Mouse (Mus musculus) MEL (cell line): ENCODE data around the gene Tm4sf19.

ENCODE experiments used
- CTCF ChIP-seq, 3 experiments: IDR thresholded peaks in 2 of 3; conservative IDR thresholded peaks in 1 of 3; 2 replicates each; pipeline ENCODE4 v1.5.1; 2011 to 2012; ENCODE audit warnings: low read length in 3 of 3, low read depth in 2 of 3, mild to moderate bottlenecking in 2 of 3, improper control_type of control experiment in 1 of 3, inconsistent platforms in 1 of 3, mixed read lengths in 1 of 3, moderate library complexity in 1 of 3; ENCODE audit not compliant: control insufficient read depth in 1 of 3, insufficient read depth in 1 of 3, poor library complexity in 1 of 3, severe bottlenecking in 1 of 3
- EP300 ChIP-seq, 2 experiments: IDR thresholded peaks; 2 replicates each; pipeline ENCODE4 v1.6.1; 2011; ENCODE audit warnings: improper control_type of control experiment in 2 of 2, low read length in 2 of 2, low read depth in 1 of 2, mild to moderate bottlenecking in 1 of 2

DNA sequence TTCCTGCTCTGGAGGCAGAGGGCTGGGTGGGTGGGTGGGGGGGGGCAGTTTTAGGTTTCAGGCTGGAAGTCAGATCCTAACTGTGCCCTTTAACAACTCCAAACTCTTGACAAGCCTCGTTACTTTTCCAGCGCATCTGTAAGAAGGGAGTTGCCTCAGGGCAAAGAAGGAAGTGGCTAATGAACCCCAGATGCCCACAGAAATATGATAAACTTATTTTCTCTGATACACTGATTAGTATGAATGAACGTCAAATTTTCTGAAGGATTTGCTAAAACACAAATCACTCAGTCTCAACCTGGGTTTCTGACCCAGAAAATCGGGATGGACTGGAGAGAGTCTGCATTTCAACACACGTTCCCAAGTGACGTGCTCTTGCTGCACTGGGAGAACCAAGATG, 6.4 kb downstream of the Tm4sf19 start:
- TF ChIP-seq EP300 (IDR thresholded peaks at IDR 0.05; ENCODE audit: low read depth in 1 of 2, low read length in 2 of 2) = no peak
- TF ChIP-seq CTCF (IDR thresholded peaks at IDR 0.05 in 2 of 3, conservative IDR thresholded peaks at IDR 0.05 in 1 of 3; ENCODE audit: control insufficient read depth in 1 of 3, insufficient read depth in 1 of 3, low read depth in 2 of 3, low read length in 3 of 3, poor library complexity in 1 of 3, severe bottlenecking in 1 of 3) = no peak
